Mouse (Mus musculus) monocyte, adult 2 months (primary cell): ENCODE measurements around the gene Aldh9a1.

Experiments used
- DNase-seq, 2 experiments: peaks; one replicate each; pipeline ENCODE4 v3.0.0; 2022; ENCODE audit warnings: low spot score in 2 of 2, low read depth in 1 of 2

Gene Aldh9a1

DNA sequence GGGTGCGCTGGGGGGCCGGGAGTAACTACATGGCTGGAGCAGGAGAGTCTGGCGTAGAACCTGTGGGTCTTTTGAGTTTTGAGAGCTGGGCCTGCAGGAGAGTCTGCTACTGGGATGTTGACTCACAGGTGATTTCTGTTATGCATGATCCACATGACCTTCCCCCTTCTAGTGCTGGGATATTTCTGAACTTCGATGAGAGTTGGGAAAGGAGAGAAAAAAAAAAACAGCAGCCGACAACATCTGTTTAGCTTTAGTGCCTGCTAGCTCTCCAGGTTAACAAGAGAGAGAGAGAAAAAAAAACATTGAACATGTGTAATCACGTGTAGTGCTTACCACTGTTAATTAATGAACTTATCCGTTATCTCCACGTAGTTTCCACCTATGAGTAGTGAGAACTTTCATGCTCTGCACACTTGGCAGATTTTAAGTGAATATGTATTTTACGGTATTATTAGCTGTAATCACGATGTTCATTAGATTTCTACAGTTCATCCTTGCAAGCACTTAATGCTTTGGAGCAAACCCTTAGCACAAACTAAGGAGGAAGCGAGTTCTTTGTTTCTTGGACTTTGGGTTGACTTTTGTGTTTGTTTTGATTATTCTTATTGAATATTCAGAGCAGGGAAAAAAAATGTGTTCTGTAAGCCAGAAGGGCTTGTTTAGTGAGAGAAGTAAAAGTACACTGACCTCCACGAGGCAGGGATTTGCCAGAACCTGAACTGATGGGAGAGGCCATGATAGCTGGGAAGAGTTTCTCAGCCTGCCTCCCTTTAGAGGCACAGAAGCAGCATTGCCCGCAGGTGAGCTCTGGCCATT lies 1.0 kb downstream of the Aldh9a1 start:
- no peak for DNase-seq

DNA sequence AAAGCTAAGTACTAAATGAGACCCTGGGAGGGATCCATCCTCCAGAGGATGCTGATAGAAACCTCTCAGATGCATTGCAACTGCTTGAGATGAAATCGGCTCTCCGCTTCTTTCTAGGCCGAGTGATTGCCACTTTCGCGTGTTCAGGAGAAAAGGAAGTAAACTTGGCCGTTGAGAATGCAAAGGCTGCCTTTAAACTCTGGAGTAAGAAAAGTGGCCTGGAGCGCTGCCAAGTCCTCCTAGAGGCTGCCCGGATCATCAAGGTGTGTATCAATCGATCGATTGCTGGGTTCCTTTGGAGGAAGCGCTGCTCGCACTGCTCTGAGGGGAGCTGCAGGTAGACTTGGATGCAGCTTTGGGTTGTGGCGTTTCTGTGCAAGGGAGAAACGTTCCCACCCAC lies 2.6 kb downstream of the Aldh9a1 start:
- no peak for DNase-seq

DNA sequence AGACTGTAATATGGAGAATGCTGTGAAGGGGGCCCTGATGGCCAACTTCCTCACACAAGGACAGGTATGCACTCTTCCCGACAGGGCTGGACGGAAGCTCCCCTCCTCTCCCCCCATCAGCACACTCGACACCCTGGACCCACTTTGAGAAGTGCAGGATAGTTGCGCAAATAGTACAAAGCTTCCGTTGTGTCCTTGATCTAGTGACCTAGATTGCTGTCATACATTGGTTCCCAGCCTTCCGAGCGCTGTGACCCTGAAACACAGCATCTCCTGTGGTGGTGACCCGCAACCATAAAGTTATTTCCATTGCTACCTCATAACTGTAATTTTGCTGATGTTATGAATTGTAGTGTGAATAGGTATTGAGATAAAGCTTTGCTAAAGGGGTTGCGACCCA lies 7.6 kb downstream of the Aldh9a1 start:
- DNase-seq: no peak

DNA sequence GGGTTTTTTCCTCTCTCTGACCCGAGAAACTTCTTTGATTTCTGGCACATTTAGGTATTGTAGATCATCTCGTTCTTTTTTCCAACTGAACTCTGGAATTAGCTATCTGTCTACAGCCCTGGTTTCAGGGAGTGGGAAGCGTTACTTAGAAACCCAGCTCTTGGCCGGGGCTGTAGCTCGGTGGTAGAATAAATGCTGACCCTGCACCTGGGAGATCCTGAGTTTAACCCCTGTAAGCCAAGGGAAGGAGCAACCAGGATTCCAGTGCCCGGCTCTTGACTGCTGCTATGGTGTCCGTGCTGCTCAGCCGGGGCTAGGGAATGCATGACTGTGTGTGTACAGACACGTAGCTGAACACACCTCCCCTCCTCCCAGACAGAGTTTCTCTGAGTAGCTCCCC lies 8.9 kb downstream of the Aldh9a1 start:
- DNase-seq: no peak

DNA sequence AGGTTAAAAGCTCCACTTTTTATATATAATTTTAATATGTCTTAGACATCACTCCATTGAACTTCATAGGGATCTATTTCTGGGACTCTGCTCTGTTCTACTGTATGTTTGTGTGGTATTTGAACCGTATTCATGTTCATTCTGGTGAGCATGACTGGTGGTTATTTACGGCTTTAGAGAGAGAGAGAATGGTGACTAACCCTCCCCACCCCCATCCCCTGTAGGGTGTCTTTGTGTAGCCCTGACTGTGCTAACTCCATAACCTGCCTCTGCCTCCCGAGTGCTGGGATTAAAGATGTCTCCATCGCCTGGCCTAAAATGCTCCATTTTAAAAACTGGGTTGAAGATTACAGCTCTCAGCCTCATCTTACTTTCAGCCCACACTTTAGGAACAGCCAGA lies 10.5 kb downstream of the Aldh9a1 start:
- DNase-seq: no peak

DNA sequence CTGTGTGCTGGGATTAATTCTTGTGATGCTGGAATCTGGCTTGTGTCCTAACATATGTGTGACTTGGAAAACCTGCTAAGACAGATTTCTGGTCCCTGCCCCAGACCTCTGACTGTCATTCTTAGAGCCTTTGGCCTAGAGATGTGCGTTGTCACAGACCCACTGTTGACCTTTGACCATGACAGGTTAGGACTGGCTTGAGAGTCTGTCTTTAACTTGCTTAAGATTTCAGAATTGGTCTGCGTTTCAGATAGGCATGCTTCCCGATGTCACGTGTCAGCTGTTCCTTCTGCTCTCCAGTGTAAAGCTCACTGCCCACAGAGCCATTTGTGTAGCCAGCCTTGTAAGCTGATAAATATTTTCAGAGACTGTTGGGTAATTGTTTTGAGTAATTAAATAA lies 13.0 kb downstream of the Aldh9a1 start:
- no peak for DNase-seq

- no peak for DNase-seq
Measured at GRCm38 (mm10) chr1:167363322-167363721, 13.5 kb downstream of the Aldh9a1 start.

- no peak for DNase-seq
Measured at GRCm38 (mm10) chr1:167365808-167366207, 16.0 kb downstream of the Aldh9a1 start.

DNA sequence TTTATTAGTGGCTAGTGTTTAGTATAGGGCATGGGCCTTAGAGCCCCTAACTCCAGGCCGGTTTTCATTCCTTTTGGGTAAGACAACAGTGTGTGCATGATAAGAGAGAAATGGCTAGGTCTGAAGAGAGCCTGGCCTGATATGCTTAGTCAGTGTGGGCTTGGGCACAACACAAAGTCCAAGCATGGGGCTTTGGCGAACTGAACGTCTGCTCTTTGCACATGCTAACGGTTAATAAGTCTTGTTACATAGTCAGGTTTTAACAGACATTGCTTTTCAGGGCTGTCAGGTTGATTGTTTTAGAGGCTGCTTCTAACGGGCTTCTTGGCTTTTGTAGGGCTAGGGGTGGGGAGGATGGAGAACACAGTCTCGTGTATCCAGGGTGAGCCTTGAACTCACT lies 16.8 kb downstream of the Aldh9a1 start:
- no peak for DNase-seq

GRCm38 (mm10) chr1:167368018-167368417 lies 18.2 kb downstream of the Aldh9a1 start:
- no peak for DNase-seq

- no peak for DNase-seq
Measured at GRCm38 (mm10) chr1:167368513-167368912, 18.7 kb downstream of the Aldh9a1 start.

GRCm38 (mm10) chr1:167369905-167370304 lies 20.1 kb downstream of the Aldh9a1 start:
- peak; percentile 48 to 81 for DNase-seq

- DNase-seq: no peak
Measured at GRCm38 (mm10) chr1:167372739-167373138, 22.9 kb downstream of the Aldh9a1 start.

- DNase-seq: no peak
Measured at GRCm38 (mm10) chr1:167374003-167374784, 24.4 kb downstream of the Aldh9a1 start.

DNA sequence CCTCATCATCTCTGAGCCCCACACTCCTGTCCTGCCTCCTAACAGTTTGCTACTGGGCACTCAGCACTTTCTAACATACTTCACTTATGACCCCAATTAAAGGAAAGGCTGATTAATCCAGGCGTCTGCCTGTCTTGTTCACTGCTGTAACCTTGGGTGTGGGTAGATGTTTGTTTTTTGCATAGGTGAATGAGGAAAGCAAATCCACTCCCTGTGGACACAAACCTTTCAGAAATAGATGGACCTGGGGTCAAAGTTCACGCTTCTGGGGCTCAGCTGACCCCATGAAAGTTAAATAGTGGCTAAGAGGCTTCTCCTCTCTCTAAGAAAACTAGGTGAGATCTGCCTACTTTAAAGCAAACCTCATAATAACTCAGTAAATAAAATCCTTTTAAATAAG lies 25.2 kb downstream of the Aldh9a1 start:
- DNase-seq: no peak

- DNase-seq: no peak
Measured at GRCm38 (mm10) chr1:167378019-167378418, 28.2 kb downstream of the Aldh9a1 start.

GRCm38 (mm10) chr1:167379751-167380150 lies 30.0 kb downstream of the Aldh9a1 start:
- DNase-seq: no peak

DNA sequence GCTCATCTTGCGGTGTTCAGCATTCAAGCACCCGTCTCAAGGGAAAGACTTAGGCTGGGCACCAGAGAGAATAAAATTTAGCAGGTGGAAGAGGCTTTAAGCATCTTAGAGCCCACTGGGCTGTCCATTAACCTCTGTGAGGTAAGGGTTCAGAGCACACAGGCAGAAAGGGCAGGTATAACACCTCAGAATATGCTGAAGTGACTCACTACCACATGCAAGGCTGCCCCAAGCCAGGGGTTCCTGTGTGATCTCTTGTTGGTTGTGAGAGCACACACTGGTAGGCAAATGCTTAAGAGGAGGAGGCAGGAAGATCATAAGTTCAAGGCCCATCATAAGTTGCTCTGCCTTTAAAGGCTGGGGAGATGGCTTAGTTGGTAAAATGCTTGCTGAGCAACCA lies 30.4 kb downstream of the Aldh9a1 start:
- DNase-seq: no peak

- no peak for DNase-seq
Measured at GRCm38 (mm10) chr1:167381050-167382015, 31.5 kb downstream of the Aldh9a1 start.

GRCm38 (mm10) chr1:167382316-167382715 lies 32.5 kb downstream of the Aldh9a1 start:
- DNase-seq: no peak

GRCm38 (mm10) chr1:167382763-167383162 lies 33.0 kb downstream of the Aldh9a1 start:
- DNase-seq: no peak
